Mouse (Mus musculus) forebrain, embryonic 13.5 days (tissue): ENCODE results near the gene Gm14214. TPM values are rescaled to one million over a fixed set of nuclear protein-coding genes. Genes with fewer than 3 reads are reported as not detected.

Experiments
- ATAC-seq: fragments of 200-750 bp; cut with Nextera tagmentation; 2 replicates; pipeline ENCODE4 v1.8.0; 2017
- H3K27ac ChIP-seq: fragments of 300-500 bp; sonication (generic); 2 replicates; pipeline ENCODE4 v1.5.1; 2015; ENCODE audit warnings: inconsistent platforms, mild to moderate bottlenecking, moderate library complexity
- H3K27me3 ChIP-seq: fragments of 300-500 bp; sonication (generic); 2 replicates; pipeline ENCODE4 v1.6.1; 2015; ENCODE audit warnings: mild to moderate bottlenecking, inconsistent platforms
- H3K36me3 ChIP-seq: fragments of 300-500 bp; sonication (generic); 2 replicates; pipeline ENCODE4 v1.6.1; 2015; ENCODE audit warnings: mild to moderate bottlenecking, inconsistent platforms; ENCODE audit not compliant: poor library complexity, severe bottlenecking
- H3K4me1 ChIP-seq: fragments of 300-500 bp; sonication (generic); 2 replicates; pipeline ENCODE4 v1.6.1; 2015; ENCODE audit warnings: inconsistent platforms
- H3K4me2 ChIP-seq: fragments of 300-500 bp; sonication (generic); 2 replicates; pipeline ENCODE4 v1.6.1; 2015; ENCODE audit warnings: inconsistent platforms, mild to moderate bottlenecking, moderate library complexity
- H3K4me3 ChIP-seq: fragments of 300-500 bp; sonication (generic); 2 replicates; pipeline ENCODE4 v1.5.1; 2015; ENCODE audit warnings: mild to moderate bottlenecking, inconsistent platforms
- H3K9ac ChIP-seq: fragments of 300-500 bp; sonication (generic); 2 replicates; pipeline ENCODE4 v1.6.1; 2015; ENCODE audit warnings: mild to moderate bottlenecking, inconsistent platforms
- H3K9me3 ChIP-seq: fragments of 300-500 bp; sonication (generic); replicated peaks from 2 replicates; pipeline ENCODE4 v1.6.1; 2016; ENCODE audit warnings: inconsistent platforms
- WGBS: fragments of 180-500 bp; shearing (Covaris S2); methylation state at CpG from one replicate; pipeline ENCODE4 v1.1.7; 2015; 5-methylcytosine and 5-hydroxymethylcytosine counted together
- polyA plus RNA-seq: library from polyadenylated mRNA; unstranded; fragments of >200 nt; fragmentation: Nextera tagmentation; extraction: Ambion mirVana; gene quantifications from 2 replicates; pipeline ENCODE4 v1.2.1, GENCODE M21; 2015

The Gm14214 gene
- not detected in 2 replicates for polyA plus RNA-seq

DNA sequence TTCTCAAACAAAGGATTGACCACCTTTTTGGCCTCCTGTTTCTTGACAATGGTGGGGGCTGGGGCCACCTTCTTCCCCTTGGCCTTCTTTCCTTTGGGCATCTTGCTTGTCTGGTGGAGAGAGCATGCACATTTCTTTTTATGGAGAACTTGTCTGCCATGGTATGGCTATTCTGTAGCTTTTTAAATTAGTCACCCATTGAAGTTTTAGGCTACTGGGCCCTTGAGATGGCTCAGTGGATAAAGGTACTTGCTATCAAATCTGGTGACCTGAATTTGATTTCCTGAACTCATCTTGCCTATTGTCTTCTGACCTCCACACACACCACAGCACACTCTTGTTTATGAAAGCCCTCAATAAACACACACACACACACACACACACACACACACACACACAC, at the start of gene Gm14214:
TSS of gene Gm14214 (minus strand) at position 101 of the 400 bp plus-strand sequence.
- no peaks in the 10 kb centered on the region for H3K9me3 ChIP-seq
- no peaks in the 10 kb centered on the region for H3K27me3 ChIP-seq
- H3K36me3 ChIP-seq, result no peaks in the 10 kb centered on the region
- H3K9ac ChIP-seq, result no peak within 1 kb of the TSS
- no peaks in the 10 kb centered on the region for H3K4me1 ChIP-seq
- no peak within 1 kb of the TSS for H3K4me3 ChIP-seq
- H3K4me2 ChIP-seq, result no peak within 1 kb of the TSS
- H3K27ac ChIP-seq, result no peak within 1 kb of the TSS
- ATAC-seq, result no peak

DNA sequence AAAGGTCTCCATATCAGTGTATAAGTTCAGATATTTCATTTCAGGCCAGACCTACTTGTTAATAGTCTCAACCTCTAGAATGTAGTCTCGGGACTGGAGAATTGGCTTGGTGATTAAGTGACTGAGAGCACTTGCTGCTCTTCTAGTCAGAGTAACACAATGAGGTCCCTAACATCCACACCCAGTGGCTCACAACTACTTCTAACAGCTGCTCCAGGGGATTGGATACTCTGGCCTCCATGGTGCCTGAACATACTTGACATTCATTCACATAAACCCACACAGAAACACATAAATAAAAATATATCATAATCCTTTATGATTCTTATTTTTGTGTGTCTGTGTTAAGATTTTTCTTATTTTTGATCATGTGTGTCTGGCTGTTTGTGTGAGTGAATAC, 48.8 kb upstream of the Gm14214 start:
- Histone ChIP-seq H3K9me3 (no peaks in the 10 kb centered on the region), H3K4me3 (no peak overlapping the region), H3K27me3 (no peaks in the 10 kb centered on the region), H3K27ac (no peak overlapping the region), H3K36me3 (no peaks in the 10 kb centered on the region), H3K4me1 (peaks cover 27% of the 10 kb centered on the region), H3K4me2 (no peak overlapping the region), H3K9ac (no peak overlapping the region)
- WGBS, result 74% methylated on average over 1 of the region's 1 CpGs
- no peak for ATAC-seq

DNA sequence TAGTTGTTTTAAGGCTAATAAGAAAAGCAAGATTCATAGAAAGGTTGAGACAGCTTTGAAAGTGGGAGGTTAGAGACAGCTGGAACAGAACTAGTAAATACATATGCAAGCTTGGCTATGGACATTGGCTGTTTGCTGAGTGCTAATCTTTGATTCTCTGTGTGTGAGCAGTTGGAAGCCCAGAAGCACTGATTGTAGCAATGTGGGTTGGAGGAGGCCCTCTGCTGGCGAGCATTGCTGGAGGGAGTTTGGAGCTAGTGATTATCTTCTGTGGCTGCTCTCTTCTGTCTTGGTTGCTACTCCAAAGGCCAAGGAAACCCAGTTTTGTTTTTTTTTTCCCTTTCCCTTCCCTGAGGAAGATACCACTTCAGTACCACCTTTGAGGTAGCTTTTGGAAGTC, 48.0 kb upstream of the Gm14214 start:
- H3K36me3 ChIP-seq, result no peaks in the 10 kb centered on the region
- no peak overlapping the region for H3K4me2 ChIP-seq

DNA sequence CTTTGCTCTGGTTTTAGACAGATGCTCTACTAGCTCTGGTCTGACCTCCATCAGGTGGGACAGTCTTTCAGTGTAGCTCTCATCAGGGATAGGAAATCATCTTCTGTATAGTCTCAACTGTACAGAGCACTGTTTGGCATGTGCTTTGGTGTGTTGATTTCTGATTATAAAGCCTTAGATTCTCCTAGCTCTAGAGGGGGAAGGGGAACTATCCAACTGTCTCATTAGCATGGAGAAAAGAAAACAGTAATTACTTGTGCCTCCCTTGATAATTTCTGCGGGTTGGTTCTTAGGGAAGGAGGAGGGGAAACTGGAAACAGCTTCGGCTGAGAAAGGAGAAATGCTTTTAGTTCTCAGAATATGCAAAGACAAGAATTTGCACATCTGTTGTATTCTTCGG, 47.3 kb upstream of the Gm14214 start:
- ATAC-seq, result peak; percentile 78
- H3K36me3 ChIP-seq, result no peaks in the 10 kb centered on the region
- 24% methylated on average over 3 of the region's 3 CpGs for WGBS
- H3K9ac ChIP-seq, result no peak overlapping the region
- H3K4me2 ChIP-seq, result peak overlapping the region; percentile 14; the same call in 1 of the 2 replicates
- H3K9me3 ChIP-seq, result no peaks in the 10 kb centered on the region
- H3K27me3 ChIP-seq, result no peaks in the 10 kb centered on the region
- peak overlapping the region; percentile 27; the same call in 1 of the 2 replicates for H3K27ac ChIP-seq
- peaks cover 31% of the 10 kb centered on the region for H3K4me1 ChIP-seq
- no peak overlapping the region for H3K4me3 ChIP-seq

More for the DNA sequence above, 48.0 kb upstream of the Gm14214 start:
- WGBS, result 31% methylated on average over 1 of the region's 1 CpGs
- H3K4me1 ChIP-seq, result peaks cover 28% of the 10 kb centered on the region
- no peak for ATAC-seq
- H3K27me3 ChIP-seq, result no peaks in the 10 kb centered on the region
- no peak overlapping the region for H3K9ac ChIP-seq
- no peaks in the 10 kb centered on the region for H3K9me3 ChIP-seq
- no peak overlapping the region for H3K4me3 ChIP-seq
- H3K27ac ChIP-seq, result 0 out of 2 replicates have a peak overlapping the region, but pooled peaks have one; percentile 25

DNA sequence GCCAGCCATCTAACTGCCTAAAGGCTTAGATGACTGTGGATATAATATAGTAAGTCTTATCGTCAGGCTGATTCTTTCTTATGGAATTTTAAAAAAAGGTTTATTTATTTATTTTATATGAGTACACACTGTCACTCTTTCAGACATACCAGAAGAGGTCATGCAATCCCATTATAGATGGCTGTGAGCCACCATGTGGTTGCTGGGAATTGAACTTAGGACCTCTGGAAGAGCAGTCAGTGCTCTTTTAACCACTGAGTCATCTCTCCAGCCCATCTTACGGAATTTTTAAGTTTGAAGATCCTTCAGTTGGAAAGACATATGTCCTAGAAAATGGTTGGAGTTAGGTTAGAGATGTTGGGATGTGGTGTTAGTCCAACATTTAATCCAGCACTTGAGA, 43.6 kb upstream of the Gm14214 start:
- peaks cover 44% of the 10 kb centered on the region for H3K4me1 ChIP-seq
- H3K4me3 ChIP-seq, result no peak overlapping the region
- H3K36me3 ChIP-seq, result no peaks in the 10 kb centered on the region
- H3K27ac ChIP-seq, result no peak overlapping the region
- no peaks in the 10 kb centered on the region for H3K27me3 ChIP-seq
- WGBS, result 97% methylated on average over 2 of the region's 2 CpGs
- no peak overlapping the region for H3K9ac ChIP-seq
- H3K9me3 ChIP-seq, result no peaks in the 10 kb centered on the region
- ATAC-seq, result no peak
- H3K4me2 ChIP-seq, result no peak overlapping the region

DNA sequence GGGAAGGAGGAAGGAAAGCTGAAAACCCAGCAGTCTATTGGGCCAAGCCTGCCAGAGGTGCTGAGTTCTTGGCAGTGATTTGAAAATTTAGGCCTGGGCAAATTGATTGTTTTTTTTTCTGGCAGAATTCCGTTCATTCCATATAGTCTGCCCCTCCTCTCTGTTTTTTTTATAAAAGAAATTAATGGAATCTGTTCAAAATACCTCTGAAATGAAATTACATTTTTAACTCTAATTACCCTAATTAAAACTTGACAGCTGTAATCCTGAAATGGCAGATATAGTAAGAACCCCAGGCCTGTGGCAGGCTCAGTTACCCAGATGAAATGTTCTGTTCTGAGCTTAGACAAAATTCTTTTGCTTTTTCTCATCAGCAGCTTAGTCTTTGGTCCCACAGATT, 41.0 kb upstream of the Gm14214 start:
- no peaks in the 10 kb centered on the region for H3K27me3 ChIP-seq
- 55% methylated on average over 1 of the region's 1 CpGs for WGBS
- H3K36me3 ChIP-seq, result no peaks in the 10 kb centered on the region
- H3K9ac ChIP-seq, result no peak overlapping the region
- H3K4me1 ChIP-seq, result peaks cover 24% of the 10 kb centered on the region
- H3K27ac ChIP-seq, result no peak overlapping the region
- no peak overlapping the region for H3K4me2 ChIP-seq
- no peak for ATAC-seq
- no peaks in the 10 kb centered on the region for H3K9me3 ChIP-seq
- H3K4me3 ChIP-seq, result no peak overlapping the region

DNA sequence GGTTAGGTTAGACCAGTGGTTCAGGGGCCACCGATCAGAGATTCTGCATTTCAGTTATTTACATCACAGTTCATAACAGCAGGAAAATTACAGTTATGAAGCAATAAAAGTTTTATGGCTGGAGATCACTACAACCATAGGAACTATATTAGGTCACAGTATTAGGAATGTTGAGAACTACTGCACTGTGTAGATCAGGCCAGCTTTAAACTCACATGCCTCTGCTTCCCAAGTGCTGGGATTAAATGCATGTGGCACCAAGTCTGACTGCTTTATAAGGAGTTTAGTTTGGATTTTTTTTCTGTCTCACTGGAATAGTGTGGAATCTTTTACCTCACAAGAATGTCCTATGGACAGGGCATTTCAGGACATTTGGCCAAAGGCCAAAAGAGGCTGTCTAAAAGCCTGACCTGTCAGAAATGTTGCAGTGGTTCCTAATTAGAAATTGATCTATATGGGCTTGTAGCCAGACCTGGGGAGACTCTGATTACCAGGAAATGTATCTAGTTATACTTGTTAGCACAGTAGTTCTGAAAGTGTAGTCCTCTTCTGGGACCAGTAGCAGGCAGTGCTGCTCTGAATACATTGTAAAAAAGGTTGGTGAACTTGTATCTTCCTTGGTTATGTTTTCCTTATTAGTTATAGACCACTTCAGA, 39.4 kb upstream of the Gm14214 start:
- H3K9ac ChIP-seq, result no peak overlapping the region
- WGBS, result 100% methylated on average over 1 of the region's 1 CpGs
- no peaks in the 10 kb centered on the region for H3K27me3 ChIP-seq
- no peaks in the 10 kb centered on the region for H3K9me3 ChIP-seq
- H3K4me1 ChIP-seq, result peaks cover 24% of the 10 kb centered on the region
- ATAC-seq, result no peak
- H3K27ac ChIP-seq, result no peak overlapping the region
- no peak overlapping the region for H3K4me3 ChIP-seq
- no peaks in the 10 kb centered on the region for H3K36me3 ChIP-seq
- H3K4me2 ChIP-seq, result no peak overlapping the region

DNA sequence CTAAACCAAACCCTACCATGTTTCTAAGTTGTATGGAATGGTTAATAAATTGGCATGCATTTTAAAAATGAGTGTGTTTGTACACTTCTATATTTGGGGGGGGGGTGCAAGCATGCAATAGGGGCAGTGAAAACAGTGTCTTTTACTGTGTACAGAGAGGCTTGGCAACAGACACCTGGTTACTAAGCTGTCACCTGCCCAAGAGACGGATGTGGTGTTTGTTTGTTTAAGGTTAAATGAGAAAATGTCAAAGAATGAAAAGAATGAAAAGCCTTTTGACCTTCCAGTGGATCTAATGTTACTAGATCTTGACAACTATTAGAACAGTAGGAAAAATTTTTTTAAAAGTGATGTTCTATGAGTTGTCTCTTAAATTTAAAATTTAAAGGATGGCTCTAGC, 37.9 kb upstream of the Gm14214 start:
- H3K9me3 ChIP-seq, result no peaks in the 10 kb centered on the region
- no peak overlapping the region for H3K27ac ChIP-seq
- no peaks in the 10 kb centered on the region for H3K36me3 ChIP-seq
- H3K4me2 ChIP-seq, result no peak overlapping the region
- H3K4me3 ChIP-seq, result no peak overlapping the region
- H3K4me1 ChIP-seq, result peaks cover 29% of the 10 kb centered on the region
- no peak for ATAC-seq
- WGBS, result 65% methylated on average over 1 of the region's 1 CpGs
- H3K9ac ChIP-seq, result no peak overlapping the region
- no peaks in the 10 kb centered on the region for H3K27me3 ChIP-seq

DNA sequence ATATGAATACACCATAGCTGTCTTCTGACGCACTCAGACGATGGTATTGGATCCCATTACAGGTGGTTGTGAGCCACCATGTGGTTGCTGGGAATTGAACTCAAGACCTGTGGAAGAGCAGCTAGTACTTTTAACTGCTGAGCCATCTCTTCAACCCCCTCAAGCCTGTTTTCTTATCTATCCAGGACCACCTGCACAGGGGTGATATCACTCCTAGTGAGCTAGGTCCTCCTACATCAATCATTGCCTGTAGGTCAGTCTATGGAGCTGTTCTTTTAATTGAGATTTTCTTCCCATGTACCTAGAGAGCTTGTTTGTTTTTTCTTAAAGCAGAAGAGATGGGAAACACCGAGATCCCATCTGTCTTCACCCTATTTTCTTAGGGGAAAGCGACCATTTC, 34.0 kb upstream of the Gm14214 start:
- Histone ChIP-seq H3K36me3 (no peaks in the 10 kb centered on the region), H3K9me3 (no peaks in the 10 kb centered on the region), H3K4me3 (no peak overlapping the region), H3K27me3 (no peaks in the 10 kb centered on the region), H3K4me2 (no peak overlapping the region), H3K9ac (no peak overlapping the region), H3K27ac (no peak overlapping the region; the same call in 1 of the 2 replicates), H3K4me1 (peaks cover 10% of the 10 kb centered on the region)
- ATAC-seq, result no peak
- WGBS, result 71% methylated on average over 4 of the region's 4 CpGs

DNA sequence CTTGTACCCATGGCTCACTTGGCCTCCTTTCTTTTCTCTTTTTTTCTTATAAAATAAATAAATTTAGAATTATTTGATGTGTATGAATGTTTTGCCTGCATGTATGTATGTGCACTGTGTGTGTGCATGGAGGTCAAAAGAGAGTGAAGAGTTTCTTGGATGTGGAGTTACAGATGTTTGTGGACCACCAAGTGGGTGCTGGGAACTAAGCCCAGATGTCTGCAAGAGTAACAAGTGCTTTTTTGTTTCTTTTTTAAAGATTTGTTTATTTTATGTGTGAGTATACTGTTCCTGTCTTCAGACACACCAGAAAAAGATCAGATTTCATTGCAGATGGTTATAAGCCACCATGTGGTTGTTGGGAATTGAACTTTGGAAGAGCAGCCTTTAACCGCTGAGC, 33.5 kb upstream of the Gm14214 start:
- Histone ChIP-seq H3K9ac (no peak overlapping the region), H3K4me2 (no peak overlapping the region), H3K36me3 (no peaks in the 10 kb centered on the region), H3K27me3 (no peaks in the 10 kb centered on the region), H3K4me3 (no peak overlapping the region), H3K4me1 (peaks cover 7% of the 10 kb centered on the region; the same call in 1 of the 2 replicates), H3K27ac (no peak overlapping the region), H3K9me3 (no peaks in the 10 kb centered on the region)
- ATAC-seq, result no peak
- WGBS, result 100% methylated on average over 1 of the region's 1 CpGs

DNA sequence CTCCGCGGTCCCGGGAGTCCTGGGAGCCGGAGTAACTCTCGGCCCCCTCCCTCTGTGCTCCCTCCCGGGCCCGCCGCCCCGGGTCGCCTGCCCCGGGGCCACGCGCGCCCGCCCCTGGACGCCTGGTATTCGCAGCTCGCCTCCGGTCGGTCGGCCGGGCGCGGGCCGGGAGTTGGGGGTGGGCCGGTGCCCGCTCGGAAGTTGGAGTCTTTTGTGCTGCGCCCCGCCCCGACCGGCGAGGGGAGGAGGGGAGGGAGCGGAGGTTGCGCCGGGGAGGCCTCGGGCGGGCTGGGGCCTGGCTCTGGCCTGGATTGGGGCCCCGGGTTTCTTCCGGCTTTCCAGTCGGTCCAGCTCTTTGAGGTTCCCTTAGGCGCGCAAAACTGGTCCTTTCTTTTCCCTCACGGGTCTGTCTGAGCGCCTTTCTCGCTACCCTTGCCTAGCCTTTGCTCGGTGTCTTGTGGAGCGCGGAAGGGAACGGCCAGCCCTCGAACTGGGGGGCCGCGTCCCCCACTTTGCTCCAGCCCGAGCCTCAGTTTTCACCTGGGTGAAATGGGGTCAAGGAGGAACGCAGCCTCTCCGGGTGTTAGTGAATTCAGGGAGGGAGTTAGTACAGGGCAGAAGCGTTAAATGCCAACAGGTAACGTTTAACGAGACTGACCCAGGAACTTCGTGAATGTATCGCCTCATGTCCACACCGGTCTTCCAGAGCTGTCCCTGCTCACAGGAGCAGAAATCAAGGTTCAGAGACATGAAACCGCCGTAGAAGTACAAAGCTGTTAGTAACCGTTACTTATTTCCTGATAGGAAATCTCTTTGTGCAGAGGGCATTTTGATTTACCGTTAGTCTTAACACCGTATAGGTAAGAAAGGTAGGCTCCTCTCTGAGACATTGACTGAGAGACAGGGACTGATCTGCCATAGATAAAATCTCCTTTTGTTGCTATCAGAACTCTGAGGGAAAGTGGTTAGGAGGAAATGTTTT, 22.1 kb upstream of the Gm14214 start:
- Histone ChIP-seq H3K9ac (peak overlapping the region; percentile 96), H3K27me3 (no peaks in the 10 kb centered on the region), H3K27ac (peak overlapping the region; percentile 98), H3K36me3 (no peaks in the 10 kb centered on the region), H3K4me3 (peak overlapping the region; percentile 98), H3K9me3 (no peaks in the 10 kb centered on the region), H3K4me2 (peak overlapping the region; percentile 89), H3K4me1 (peaks cover 37% of the 10 kb centered on the region)
- ATAC-seq, result peak; percentile 9; the same call in 1 of the 2 replicates
- WGBS, result under 1% methylated on average over 61 of the region's 67 CpGs
